Mouse (Mus musculus) ES-Bruce4 (cell line): ENCODE measurements around the gene Inpp4a. TPM values are rescaled to one million over a fixed set of nuclear protein-coding genes. Genes with fewer than 3 reads are reported as not detected.

Experiments
- H3K27ac ChIP-seq: 2 replicates; pipeline ENCODE4 v1.5.1; 2012; ENCODE audit warnings: low read length, inconsistent platforms; ENCODE audit not compliant: insufficient read depth
- H3K27me3 ChIP-seq: 2 replicates; pipeline ENCODE4 v1.6.1; 2012; ENCODE audit warnings: mild to moderate bottlenecking, low read length, inconsistent platforms; ENCODE audit not compliant: control insufficient read depth, poor library complexity, insufficient read depth, severe bottlenecking
- H3K36me3 ChIP-seq: 2 replicates; pipeline ENCODE4 v1.6.1; 2012; ENCODE audit warnings: inconsistent platforms, mild to moderate bottlenecking, low read length, moderate library complexity; ENCODE audit not compliant: control insufficient read depth, poor library complexity, insufficient read depth, severe bottlenecking
- H3K4me1 ChIP-seq: one replicate; pipeline ENCODE4 v1.8.1; 2011; ENCODE audit warnings: low read length; ENCODE audit not compliant: control insufficient read depth, insufficient read depth
- H3K4me3 ChIP-seq: 2 replicates; pipeline ENCODE4 v1.5.1; 2011; ENCODE audit warnings: low read depth, mild to moderate bottlenecking, low read length
- H3K9ac ChIP-seq: 2 replicates; pipeline ENCODE4 v1.6.1; 2012; ENCODE audit warnings: low read depth, mild to moderate bottlenecking, inconsistent platforms; ENCODE audit not compliant: poor library complexity, severe bottlenecking
- H3K9me3 ChIP-seq: replicated peaks from 2 replicates; pipeline ENCODE4 v1.6.1; 2012; ENCODE audit warnings: mild to moderate bottlenecking, low read length, inconsistent platforms; ENCODE audit not compliant: control insufficient read depth, poor library complexity, insufficient read depth, severe bottlenecking
- CTCF ChIP-seq: IDR thresholded peaks from one replicate; pipeline ENCODE4 v1.8.1; 2011; ENCODE audit warnings: low read depth, low read length
- EP300 ChIP-seq: IDR thresholded peaks from 2 replicates; pipeline ENCODE4 v1.6.1; 2011; ENCODE audit warnings: low read depth, low read length; ENCODE audit not compliant: insufficient read depth
- POLR2A ChIP-seq: IDR thresholded peaks from one replicate; pipeline ENCODE4 v1.8.1; 2011; ENCODE audit warnings: low read length; ENCODE audit not compliant: insufficient read depth
- polyA plus RNA-seq: library from polyadenylated mRNA; stranded (reverse); fragments of >200 nt; gene quantifications from 2 replicates; pipeline ENCODE4 v1.2.4, GENCODE M21; 2011; ENCODE audit warnings: low read depth; ENCODE audit not compliant: missing spikeins, insufficient read depth, insufficient read length

Inpp4a gene
- polyA plus RNA-seq, 1 experiment = 9.3 TPM

DNA sequence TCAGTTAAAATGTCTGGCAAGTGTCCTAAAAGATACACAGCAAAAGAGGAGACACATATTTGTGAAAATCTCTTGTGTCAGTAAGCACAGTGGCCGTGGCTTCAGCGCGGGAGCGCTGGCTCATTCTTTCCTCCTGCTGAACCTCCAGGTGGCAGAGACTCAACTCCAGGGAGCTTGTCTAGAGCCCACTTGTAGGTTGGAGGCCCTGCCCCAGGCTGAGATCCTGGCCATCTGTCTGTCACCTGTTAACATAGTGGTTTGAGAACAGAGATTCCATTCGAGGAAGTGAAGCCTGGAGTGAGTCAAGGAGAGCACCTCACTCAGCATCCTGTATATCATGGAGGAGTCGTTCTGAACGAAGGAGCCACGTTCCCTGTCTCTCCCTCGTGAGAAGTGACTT lies 37.6 kb downstream of the Inpp4a start:
- TF ChIP-seq POLR2A (no peak), EP300 (no peak), CTCF (no peak)
- Histone ChIP-seq H3K9me3 (no peaks in the 10 kb centered on the region), H3K27ac (no peak overlapping the region), H3K4me3 (no peak overlapping the region), H3K9ac (no peak overlapping the region), H3K36me3 (no peaks in the 10 kb centered on the region), H3K27me3 (no peaks in the 10 kb centered on the region), H3K4me1 (no peaks in the 10 kb centered on the region)

DNA sequence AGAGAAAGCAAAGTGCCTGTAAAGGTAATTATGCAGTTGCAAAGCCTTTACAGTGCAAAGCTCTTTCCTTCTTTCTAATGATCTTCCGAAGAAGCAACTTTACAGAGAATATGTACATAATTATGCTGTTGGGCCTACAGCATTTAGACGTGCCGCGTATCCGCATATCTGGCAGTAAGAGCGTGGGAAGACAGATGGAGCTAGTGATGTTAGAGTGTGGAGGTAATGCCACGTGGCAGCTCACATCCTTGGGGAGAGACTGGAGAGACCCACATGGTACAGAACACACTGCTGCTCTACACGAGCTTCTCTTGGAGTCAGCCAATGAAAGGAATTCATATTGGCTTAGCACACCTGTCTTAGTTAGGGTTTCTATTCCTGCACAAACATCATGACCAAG lies 39.5 kb downstream of the Inpp4a start:
- Histone ChIP-seq H3K9ac (no peak overlapping the region), H3K36me3 (no peaks in the 10 kb centered on the region), H3K27me3 (no peaks in the 10 kb centered on the region), H3K27ac (no peak overlapping the region), H3K4me3 (no peak overlapping the region), H3K4me1 (no peaks in the 10 kb centered on the region), H3K9me3 (no peaks in the 10 kb centered on the region)
- no peak for TF ChIP-seq POLR2A
- no peak for TF ChIP-seq CTCF
- TF ChIP-seq EP300 = no peak

DNA sequence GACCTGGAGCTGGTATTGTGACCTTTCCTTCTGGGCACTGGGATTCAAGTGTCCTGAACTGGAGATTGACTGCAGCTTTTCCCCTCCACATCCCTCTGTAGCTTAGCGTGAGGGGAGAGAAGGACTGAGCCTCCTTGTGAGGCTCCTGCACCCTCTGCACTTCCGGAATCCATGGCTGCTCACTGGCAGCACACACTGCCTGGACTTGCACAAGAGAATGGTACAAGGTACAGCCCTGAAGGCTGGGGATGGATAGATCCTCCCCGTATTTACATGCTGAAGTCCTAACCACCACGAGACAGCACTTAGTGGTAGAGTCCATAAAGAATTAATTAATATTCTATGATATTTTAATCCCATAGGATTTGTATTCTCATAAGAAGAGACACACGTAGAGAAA lies 41.7 kb downstream of the Inpp4a start:
- Histone ChIP-seq H3K9ac (no peak overlapping the region), H3K4me3 (no peak overlapping the region), H3K27me3 (no peaks in the 10 kb centered on the region), H3K36me3 (no peaks in the 10 kb centered on the region), H3K27ac (no peak overlapping the region), H3K4me1 (no peaks in the 10 kb centered on the region), H3K9me3 (no peaks in the 10 kb centered on the region)
- TF ChIP-seq CTCF (no peak), POLR2A (no peak), EP300 (no peak)

GRCm38 (mm10) chr1:37341914-37342313 lies 42.2 kb downstream of the Inpp4a start:
- H3K4me1 ChIP-seq = no peaks in the 10 kb centered on the region
- no peaks in the 10 kb centered on the region for H3K27me3 ChIP-seq
- TF ChIP-seq CTCF (no peak), EP300 (no peak), POLR2A (no peak)
- H3K9me3 ChIP-seq = no peaks in the 10 kb centered on the region
- no peak overlapping the region for H3K9ac ChIP-seq
- no peak overlapping the region for H3K4me3 ChIP-seq
- no peak overlapping the region for H3K27ac ChIP-seq
- H3K36me3 ChIP-seq = no peaks in the 10 kb centered on the region

GRCm38 (mm10) chr1:37342524-37342923 lies 42.9 kb downstream of the Inpp4a start:
- TF ChIP-seq EP300 (no peak), POLR2A (no peak), CTCF (no peak)
- Histone ChIP-seq H3K4me1 (no peaks in the 10 kb centered on the region), H3K9ac (no peak overlapping the region)

DNA sequence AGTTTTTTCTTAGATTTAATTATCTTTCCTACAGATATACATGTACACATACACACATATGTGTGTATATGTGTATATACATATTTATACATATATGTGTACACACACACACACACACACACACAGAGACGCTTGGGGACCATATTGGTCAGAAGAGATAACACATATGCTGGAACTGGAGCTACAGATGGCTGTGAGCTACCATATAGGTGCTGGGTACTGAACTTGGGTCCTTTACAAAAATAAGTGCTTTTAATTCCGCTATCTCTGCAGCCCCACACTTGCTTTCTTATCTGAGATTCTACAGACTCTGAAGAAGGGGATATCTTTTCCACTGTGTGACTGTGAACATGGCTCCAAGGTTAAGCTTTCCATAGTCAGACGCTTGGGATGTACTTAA lies 43.6 kb downstream of the Inpp4a start:
- Histone ChIP-seq H3K4me1 (no peaks in the 10 kb centered on the region), H3K4me3 (no peak overlapping the region), H3K9me3 (no peaks in the 10 kb centered on the region), H3K9ac (no peak overlapping the region), H3K27ac (no peak overlapping the region), H3K27me3 (no peaks in the 10 kb centered on the region), H3K36me3 (no peaks in the 10 kb centered on the region)
- TF ChIP-seq POLR2A (no peak), EP300 (no peak), CTCF (no peak)

More at GRCm38 (mm10) chr1:37342524-37342923, 42.9 kb downstream of the Inpp4a start:
- no peaks in the 10 kb centered on the region for H3K36me3 ChIP-seq
- no peaks in the 10 kb centered on the region for H3K27me3 ChIP-seq
- no peak overlapping the region for H3K4me3 ChIP-seq
- no peak overlapping the region for H3K27ac ChIP-seq
- H3K9me3 ChIP-seq = no peaks in the 10 kb centered on the region
